Mouse (Mus musculus) adrenal gland, adult 2 months (tissue): ENCODE measurements around the gene Cd200r1. TPM values are rescaled to one million over a fixed set of nuclear protein-coding genes. Genes with fewer than 3 reads are reported as not detected.

ENCODE experiments used
- DNase-seq: peaks from one replicate; pipeline ENCODE4 v3.0.0; 2021
- long read RNA-seq: library from polyadenylated mRNA; stranded (forward); transcript quantifications from one replicate; pipeline ENCODE4 v2.0.0, GENCODE M21; 2021
- polyA plus RNA-seq: library from polyadenylated mRNA; depleted of rRNA; stranded (reverse); fragments of >200 nt; gene quantifications from 2 replicates; pipeline ENCODE4 v1.2.3, GENCODE M21; 2012; rRNA removed
- total RNA-seq, 2 experiments: library from RNA; stranded (reverse); gene quantifications; 2 replicates each; pipeline ENCODE4 v1.2.3; 2021

Gene Cd200r1
- total RNA-seq (under 1 TPM; 0.14 to 0.38 TPM), polyA plus RNA-seq (0.15 and 0.19 TPM in 2 replicates)
- long read RNA-seq = 0 reads

DNA sequence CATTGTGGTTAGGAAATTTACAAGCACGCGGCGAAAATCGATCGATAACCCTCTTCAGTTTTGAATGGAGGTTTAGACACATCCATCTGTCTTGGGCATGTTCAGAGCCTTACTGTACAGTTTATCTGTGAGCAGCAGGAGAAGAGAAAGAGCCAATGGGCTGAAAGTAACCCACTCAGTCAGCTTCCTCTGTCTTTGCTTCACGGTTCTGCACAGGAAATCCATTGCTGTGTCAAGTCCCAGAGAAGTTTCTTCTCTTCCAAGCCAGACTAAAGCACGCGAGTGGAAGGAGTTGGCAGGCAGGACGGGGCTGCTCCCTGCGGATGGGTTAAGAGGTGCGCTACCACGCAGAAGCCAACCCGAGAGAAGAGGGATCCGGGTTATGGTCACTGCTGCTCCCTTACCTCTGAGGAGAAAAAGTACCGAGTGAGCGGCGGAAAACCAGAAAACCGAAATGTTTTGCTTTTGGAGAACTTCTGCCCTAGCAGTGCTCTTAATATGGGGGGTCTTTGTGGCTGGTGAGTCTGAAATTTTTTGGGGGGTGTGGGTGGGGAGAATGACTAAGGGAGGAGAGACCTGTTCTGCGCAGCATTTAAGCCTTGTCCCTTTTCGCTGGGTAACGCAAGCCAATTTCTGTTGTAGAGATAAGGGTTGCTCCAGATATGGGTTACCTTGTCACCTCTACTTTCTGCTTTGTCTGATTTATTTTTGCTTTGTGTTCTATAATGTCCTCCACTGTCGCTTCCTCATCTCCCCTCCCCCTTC is at the start of gene Cd200r1:
TSS of gene Cd200r1 (plus strand) at position 182 of the 765 bp plus-strand sequence.
- DNase-seq = no peak

DNA sequence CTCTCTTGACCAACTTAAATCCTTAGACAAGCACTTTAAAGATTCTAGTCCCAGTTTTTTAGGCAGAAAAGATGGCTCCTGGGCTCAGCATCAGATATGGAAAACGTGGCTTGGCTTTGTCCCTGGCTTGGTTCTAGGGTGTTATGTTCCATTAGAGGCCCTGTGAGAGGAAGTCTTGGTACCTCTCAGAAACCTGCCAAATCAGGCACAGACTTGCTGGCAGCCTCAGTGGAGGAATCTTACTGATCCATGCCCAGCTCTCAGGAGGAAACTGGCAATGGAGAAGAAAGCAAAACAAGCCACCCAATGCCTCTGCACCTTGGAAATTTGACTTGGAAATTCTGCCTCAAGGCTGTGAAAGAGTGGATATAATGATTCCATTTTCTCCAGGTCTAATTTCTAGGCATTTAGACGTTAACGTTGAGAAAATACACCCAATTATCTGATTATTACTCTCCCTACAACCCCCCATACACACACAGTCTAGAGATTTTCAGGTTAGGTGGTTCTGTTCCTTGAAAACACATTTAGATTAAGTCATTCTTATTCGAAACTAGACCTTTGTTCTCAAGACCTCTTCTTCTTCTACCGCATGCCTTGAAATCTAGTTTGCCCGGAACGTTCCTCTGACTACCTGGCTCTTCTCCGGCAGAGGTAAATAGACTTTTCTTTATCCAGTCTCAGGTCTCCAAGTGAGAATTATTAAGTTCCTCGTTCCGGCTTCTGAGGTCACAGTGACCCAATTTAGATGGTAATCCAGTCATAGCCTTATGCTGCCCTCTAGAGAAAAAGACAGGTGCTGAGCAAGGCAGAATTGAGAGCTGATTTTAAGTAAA is 49.0 kb upstream of the Cd200r1 start:
- DNase-seq = peak; percentile 52

DNA sequence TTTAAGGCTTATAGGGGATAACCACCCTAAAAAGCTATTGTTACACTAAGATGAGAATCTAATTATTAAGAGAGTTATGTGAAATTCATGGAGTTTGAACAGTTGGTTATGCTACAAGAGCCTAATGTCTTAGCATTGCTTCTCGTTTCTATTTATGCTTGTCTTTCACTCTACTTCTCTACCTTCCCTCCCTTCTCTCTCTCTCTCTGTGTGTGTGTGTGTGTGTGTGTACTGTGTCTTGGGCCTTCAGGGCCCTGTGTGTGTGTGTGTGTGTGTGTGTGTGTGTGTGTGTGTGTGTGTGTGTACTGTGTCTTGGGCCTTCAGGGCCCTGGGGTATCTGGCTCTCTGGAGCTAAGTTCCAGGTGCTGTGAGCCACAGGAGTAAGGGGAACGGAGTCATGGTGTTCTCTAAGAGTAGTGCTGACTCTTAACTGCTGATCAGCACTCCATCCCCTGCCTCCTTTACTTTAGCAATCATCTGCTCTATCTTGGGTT is 48.3 kb upstream of the Cd200r1 start:
- no peak for DNase-seq

DNA sequence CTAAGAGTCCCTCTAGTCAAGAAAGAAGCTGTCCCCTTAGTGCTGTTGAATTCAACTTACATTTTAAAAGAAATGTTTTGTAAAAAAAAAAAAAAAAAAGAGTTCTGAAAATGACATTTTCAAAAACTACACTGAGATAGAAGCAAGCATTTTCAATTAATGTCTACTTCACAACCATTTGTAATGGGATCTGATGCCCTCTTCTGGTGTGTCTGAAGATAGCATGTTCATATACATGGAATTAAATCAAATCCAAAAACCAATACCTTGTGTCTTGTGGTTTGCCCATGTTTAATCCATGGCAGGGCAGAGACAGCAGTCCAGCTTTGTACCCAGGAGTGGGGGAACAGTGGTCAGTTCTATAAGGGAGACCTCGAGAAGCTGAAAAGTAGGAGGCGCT is 47.7 kb upstream of the Cd200r1 start:
- no peak for DNase-seq

DNA sequence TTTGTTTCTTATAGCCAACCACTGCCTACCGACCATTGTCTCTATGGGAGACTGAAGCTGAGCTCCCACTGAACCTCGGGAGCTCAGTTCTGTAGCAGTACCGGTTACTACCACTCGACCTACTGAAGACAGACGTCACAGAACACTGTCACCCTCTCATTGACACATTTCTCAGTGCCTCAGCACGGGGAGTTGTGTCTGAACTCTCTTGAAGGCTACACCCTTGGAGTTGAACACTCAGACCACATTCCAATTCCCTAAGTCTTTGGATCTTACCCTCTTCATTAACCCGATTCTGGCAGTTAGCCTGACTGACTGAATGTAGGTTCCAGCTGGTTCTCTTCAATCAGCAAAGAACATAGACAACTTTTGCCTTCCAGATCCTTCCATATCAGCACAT is 46.2 kb upstream of the Cd200r1 start:
- DNase-seq = no peak

DNA sequence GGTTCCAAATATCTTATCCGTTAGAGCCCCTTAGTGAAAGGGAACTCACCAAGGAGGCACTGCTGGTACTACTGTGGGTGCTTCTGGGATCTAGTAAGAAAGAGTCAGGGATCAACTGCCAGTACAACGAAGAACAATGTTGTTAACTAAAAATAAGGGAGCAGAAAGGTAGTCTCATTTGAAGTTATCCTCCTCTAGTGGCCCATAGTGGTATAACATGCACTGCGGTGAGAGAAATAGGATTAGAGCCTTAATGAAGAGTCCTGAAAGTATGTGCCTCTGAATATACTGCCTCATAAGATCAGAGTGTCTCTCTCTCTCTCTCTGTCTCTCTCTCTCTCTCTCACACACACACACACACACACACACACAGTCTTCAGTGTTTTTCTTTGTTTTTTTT is 45.0 kb upstream of the Cd200r1 start:
- no peak for DNase-seq

DNA sequence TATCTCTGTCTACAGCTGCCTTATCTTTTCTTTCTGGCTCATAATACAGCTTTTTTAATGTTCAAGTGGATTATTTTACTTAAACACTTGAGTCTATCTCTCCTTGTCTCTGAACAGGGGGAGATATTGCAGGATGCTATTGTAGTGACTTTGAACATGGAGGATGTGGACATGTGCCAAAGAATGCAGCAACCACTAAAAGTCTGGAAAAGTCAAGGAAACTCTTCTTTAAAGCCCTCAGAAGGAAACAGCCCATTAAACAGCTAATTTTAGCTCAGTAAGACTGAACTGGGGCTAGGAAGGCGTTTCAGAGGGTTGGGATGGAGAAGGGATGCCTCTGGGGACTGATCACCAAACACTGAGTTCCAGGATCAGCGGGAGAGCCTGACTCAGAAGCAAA is 42.9 kb upstream of the Cd200r1 start:
- DNase-seq = peak; percentile 5

DNA sequence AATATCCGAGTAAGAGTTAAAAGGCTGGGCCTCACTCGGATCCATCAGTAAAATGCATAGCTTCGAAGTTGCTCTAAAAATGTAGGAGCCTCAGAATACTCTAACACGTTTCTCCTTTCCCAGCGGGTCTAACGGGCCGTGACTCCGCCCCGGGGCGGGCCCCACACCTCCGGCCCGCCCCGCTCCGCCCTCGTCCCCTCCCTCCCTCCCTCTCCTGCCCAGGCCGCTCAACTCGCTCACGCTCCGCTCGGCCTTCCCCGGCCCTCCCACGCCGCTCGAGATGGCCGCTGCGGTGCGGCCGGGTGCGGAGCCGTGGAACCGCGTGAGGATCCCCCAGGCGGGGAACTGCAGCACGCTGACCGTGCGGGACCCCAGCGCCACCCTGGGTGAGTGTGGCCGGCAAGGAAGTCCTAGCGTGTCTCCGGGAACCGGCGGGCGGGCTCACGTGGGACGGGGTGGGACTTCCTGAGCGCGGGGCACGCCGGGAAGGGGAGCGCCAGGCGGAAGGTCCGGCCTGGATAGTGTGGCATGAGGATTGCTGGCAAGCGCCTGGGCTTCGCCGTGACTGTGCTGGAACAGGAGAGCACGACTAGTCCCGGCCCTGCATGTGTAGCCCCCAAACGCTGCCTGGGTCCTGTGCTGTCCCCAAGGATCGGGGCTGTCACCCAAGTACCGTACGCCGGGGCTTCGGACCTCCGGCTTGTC is 41.3 kb upstream of the Cd200r1 start, which contains the start of gene Nepro:
TSS of gene Nepro (plus strand) at position 219 of the 705 bp plus-strand sequence.
- DNase-seq = peak; percentile 98

DNA sequence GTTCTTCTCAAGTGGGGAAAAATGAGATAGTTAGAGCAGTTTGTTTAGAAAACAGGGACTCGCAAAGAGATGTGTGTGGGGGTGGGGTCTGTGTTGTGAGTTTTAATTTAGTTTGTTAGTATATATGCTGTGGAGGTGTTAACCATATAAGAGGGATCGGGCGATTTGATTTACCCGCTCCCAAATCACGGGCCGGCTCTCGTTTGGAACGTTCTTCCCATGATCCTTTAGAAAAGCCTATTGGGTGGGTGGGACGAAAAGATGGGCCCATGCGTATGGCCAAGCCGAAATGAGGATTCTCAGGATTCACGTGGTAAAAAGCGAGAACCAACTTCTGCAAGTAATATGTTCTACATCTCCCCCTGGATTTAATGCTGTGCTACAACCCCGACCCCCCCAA is 40.7 kb upstream of the Cd200r1 start:
- DNase-seq = no peak

DNA sequence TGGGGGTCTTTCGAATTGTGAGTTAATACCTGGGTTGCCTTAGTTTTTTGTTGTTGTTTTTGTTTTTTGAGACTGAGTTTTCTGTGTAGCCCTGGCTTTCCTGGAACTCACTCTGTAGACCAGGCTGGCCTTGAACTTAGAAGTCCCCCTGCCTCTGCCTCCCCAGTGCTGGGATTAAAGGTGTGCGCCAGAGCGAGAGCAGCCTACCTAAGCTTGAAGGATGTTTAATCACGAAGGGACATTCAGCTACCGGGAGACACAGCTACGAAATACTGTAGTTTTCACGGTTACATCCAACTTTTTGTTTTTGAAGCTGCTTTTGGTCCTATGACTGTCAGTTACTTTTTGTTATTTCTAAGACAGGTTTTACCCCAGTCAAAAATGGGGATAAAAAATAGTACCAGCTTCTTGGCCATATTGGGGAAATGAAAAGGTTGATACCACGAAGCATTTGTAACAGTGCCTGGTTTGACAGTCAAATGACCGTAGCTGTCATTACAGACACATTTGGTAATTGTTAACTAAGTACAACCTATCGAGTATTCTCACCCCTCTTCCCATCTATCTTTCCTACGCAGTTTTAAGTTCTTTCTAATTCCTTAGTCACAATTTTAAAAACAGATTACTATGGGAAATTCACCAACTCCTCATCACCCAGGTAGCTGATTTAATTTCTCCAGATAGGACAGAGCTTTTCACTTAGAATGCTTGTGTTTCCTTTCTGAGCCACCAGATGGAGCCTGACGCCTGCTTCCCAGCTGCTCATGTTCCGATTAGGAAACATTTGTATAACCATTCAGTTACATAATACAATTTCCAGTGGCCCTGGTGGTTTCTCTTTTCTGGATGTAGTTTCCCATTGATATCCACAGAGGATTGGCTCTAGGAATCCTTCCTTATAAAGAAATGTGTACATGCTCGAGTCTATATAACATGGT is 40.0 kb upstream of the Cd200r1 start:
- peak; percentile 79 for DNase-seq

DNA sequence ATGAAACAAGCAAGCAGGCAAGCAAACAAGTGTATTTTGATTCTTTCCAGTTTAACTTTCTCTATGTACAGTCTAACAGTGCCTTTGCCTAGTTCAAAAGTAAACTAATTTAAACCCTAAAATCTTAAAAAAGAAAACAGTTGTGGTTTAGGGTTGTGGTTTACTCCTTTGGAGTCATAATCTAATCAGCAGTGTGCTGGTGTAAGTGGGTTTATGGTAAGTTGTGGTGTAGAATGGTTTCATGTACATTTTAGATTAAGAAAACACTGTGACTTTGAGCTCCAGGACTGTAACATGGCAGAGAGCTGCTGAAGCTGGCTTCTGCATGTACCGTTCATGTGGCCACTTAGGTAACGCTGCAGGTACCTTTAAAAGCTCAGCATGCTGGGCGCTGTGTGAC is 38.0 kb upstream of the Cd200r1 start:
- no peak for DNase-seq

DNA sequence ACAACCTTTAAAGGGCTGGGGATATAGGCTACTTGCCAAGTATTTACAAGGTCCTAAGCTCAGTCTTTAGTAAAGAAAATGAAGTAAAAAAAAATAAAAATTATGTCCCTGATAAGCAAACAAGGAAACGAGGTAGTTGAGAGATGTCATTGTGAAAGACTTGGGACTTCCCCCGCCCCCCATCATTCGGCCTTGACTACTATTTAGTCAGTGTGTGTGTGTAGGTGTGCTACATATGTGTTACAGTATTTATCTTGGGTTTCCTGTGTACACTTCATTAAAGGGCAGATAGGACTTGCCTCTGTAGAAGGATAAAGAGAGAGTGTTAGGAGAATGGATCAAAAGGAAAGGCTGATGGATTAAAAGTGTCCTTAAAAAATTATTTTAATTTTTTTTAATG is 31.5 kb upstream of the Cd200r1 start:
- no peak for DNase-seq

DNA sequence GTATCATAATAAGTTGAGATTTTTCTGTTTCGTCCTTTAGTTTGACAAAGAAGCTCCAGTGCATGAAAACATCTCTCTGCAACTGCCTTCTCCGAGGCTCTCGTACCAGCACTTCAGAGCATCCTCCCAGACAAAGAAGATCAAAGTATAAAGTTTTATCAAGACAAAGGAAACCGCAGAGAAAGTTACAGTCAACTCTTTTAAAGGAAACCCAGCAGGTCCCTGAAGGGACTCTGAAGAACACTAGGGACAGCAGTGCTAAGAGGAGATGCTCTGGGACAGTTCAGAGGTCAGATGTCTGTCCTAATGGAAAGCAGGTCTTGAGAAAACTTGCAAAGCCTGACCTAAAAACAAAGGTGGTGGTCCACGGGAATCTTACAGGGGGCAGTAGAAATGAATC is 29.9 kb upstream of the Cd200r1 start:
- no peak for DNase-seq

DNA sequence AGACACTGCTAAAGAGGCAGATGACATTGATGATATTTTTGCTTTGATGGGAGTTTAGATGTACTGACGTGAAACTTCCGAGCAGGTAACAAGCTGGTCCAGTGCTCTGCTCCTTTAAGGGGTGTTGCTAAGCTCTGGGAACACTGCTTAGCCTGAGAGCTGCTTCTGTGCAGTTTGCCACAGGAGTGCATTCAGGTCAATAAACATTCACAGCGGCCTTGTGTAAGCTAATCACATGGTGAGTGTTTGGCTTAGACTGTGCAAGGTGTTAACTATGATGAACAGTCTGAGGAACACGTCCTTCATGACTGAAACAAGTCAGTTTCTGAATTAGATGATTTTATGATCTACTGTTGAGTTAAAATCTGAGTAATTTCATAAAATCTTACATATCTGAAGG is 29.4 kb upstream of the Cd200r1 start:
- DNase-seq = no peak

DNA sequence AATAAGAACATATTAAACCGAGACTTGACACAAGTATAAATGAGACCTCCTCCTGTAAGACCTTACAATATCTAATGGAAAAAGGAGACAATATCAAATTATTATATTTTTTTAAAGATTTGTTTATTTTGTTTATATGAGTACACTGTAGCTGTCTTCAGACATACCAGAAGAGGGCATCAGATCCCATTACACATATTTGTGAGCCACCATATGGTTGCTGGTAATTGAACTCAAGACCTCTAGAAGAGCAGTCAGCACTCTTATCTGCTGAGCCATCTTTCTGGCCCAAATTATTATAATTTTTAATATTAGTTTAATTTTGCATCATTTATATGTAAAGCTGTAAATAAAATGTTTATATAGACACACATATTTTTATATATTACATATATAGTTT is 22.8 kb upstream of the Cd200r1 start:
- DNase-seq = no peak

DNA sequence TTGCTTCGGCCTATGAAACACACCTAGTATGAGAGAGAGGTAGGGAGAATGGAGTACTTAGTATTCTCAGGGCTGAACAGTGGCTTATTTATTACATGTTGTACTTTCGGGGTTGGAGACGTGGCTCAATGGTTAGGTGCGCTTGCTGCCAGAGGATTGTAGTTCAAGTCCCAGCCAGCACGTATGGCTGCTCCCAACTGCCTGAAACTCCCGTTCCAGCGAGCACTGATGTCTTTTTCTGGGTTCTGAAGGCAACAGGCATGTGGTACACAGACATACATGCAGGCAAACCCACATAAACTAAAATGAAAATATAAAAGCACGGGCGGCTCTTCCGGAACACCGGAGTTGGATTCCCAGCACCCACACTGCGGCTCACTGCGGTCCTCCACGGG is 20.1 kb upstream of the Cd200r1 start:
- DNase-seq = no peak

DNA sequence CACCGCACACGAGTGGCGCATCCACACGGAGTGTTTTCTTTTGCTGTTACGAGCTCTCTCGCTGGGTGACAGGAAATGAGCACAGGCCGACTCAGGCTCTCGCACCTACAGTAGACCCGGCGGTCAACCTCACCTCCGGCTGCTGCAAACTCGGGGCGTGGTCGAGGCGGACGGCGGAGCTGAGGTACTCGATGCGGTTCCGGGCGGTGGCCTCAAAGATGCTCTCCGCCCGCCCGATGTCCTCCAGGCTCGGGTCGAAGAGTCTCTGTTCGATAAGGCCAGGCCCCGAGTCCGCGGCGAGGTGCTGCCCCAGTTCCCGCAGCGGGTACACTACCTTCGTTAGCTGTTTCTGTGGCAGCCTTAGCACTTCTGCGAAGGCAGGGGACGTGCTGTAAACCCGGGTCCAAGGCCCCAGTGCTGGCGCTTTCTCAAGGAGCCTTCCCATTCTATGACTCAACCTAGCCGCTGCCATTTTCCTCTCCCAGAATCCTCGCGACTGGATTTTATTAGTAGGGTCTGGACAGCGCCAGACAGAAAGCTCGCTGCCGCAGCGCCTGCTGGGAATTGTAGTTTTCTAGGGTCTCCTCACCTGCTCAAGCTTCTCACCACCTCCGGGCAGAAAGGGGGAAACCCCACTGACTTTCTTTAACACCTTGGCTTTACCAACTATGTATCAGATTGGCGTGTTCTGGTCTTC is 19.5 kb upstream of the Cd200r1 start, which contains the start of gene Gtpbp8:
TSS of gene Gtpbp8 (minus strand) at position 498 of the 697 bp plus-strand sequence.
- DNase-seq = peak; percentile 91

DNA sequence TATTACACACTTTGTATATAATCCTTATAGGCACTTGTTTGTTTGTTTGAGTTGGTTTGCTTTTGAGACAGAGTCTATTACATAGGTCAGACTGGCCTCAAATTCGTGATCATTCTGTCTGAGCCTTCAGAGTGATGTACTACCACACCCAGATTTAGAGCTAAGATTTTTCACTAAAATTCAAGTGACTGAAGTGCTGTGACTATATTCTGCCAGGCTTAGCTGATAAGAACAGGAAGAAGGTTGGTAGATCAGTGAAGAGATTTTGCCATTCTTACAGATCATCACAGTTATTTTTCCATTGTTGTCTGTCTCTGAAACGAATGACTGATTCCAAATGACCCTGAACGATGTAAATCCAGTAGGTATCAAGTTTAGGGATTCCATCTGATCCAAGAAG is 17.5 kb upstream of the Cd200r1 start:
- DNase-seq = no peak

DNA sequence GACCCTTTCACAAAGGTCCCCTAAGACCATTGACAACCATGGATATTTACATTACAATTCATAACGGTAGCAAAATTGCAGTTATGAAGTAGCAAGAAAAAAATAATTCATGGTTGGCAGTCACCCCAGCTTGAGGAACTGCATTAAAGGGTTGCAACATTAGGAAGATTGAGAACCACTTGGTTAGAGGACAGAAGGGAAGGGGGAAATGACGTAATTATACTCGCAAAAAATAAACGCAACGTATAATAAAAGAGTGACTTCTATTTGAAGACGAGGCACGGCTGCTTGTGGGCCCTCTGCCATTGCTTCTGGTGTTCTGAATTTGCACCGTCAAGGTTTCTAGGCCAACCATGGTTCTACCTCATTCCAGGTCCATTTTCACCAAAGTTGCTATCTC is 7.8 kb upstream of the Cd200r1 start:
- DNase-seq = no peak

DNA sequence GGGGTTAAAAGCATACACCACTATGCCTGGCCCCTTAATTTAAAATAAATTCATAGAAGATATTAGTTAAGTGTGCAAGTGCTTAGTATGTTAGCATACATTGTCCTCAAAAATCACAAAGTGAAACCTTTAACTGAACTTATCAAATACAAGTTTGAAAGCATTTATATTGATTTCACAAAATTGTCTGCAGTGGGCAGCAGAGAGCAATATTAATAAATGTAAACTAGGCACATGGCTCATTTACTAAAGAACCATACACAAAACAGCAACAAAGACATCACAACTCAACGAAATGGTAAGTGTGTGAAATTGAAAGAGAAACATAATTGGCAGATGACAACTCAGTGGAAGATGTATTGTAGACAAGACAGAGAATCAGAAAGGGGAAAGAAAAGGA is 3.7 kb upstream of the Cd200r1 start:
- DNase-seq = no peak
